8 mouse cellular contexts compared by ENCODE assay signal in genomic region chr13:18614763-18615616, GRCm38 (mm10).
DNase-seq lines count a peak whose midpoint lies in the region; ATAC-seq and TF ChIP-seq lines count a peak whose summit lies in the region.

No protein-coding gene starts in this region.

- WGBS in midbrain, embryonic 14.5 days, result 25% methylated on average over 18 of the region's 18 CpGs

- H3K9me3 ChIP-seq in midbrain, embryonic 14.5 days (ENCODE audit: control insufficient read depth, low read length), result no peaks in the 10 kb centered on the region

- H3K4me1 ChIP-seq in midbrain, embryonic 14.5 days (ENCODE audit: control insufficient read depth, insufficient read depth, low read length), result no peaks in the 10 kb centered on the region

- peaks cover 32% of the 10 kb centered on the region for H3K27me3 ChIP-seq in Patski
- H3K27me3 ChIP-seq in midbrain, embryonic 14.5 days (ENCODE audit: control insufficient read depth, insufficient read depth, low read length), result no peaks in the 10 kb centered on the region

- POLR2A ChIA-PET in Patski (lab: Charles Lee), result no interaction called here

- no peaks in the 10 kb centered on the region for H3K36me3 ChIP-seq in midbrain, embryonic 14.5 days (ENCODE audit: control insufficient read depth, insufficient read depth, low read length)

- no peak for DNase-seq in frontal cortex, postnatal 14 days (ENCODE audit: low spot score in 2 of 2)
- no peak for DNase-seq in Patski (ENCODE audit: low read depth, low spot score)
- DNase-seq in forelimb bud, embryonic 11.5 days (ENCODE audit: low read depth, low spot score), result peak; percentile 17
- DNase-seq in midbrain, embryonic 14.5 days, result peak; percentile 34
- no peak for DNase-seq in layer of hippocampus, adult 9-11 months
- DNase-seq in layer of hippocampus, adult 11-12 months (ENCODE audit: low spot score), result no peak

- CTCF ChIA-PET in Patski (lab: Charles Lee), result no interaction called here

- H3K4me3 ChIP-seq in midbrain, embryonic 14.5 days (replicated peaks; ENCODE audit: low read depth, low read length), result no peak overlapping the region

- no peak overlapping the region for H3K27ac ChIP-seq in midbrain, embryonic 14.5 days (replicated peaks; ENCODE audit: low read depth, low read length)

- no peak overlapping the region for H3K9ac ChIP-seq in midbrain, embryonic 14.5 days (replicated peaks; ENCODE audit: low read length)

- TF ChIP-seq CTCF in Patski (IDR thresholded peaks at IDR 0.05), result no peak

- ATAC-seq in frontal cortex, adult (ENCODE audit: low TSS enrichment), result peak; percentile 23; the same call in 1 of the 2 replicates
- peak; percentile 12 for ATAC-seq in Patski
- ATAC-seq in midbrain, embryonic 14.5 days (ENCODE audit: low FRiP score, low TSS enrichment), result peak; percentile 53
- ATAC-seq in monocyte, adult 5-6 weeks (replicated peaks; ENCODE audit: insufficient number of reproducible peaks, low FRiP score, low TSS enrichment, poor library complexity, severe bottlenecking), result no peak

- in situ Hi-C loops in Patski (cut with MboI; ENCODE audit: low pct_unique_long_range_greater_than_20kb), result no loop called here

- H3K4me2 ChIP-seq in midbrain, embryonic 14.5 days (ENCODE audit: low read length), result peak overlapping the region; percentile 33

Comparison
In these comparisons a context has a peak if more than half of its experiments do, and no peak if none do; other contexts are left out.
1. DNase-seq: peak in forelimb bud, embryonic 11.5 days (single experiment) and midbrain, embryonic 14.5 days (single experiment); none in frontal cortex, postnatal 14 days (0 of 2), Patski (single experiment), layer of hippocampus, adult 9-11 months (single experiment) and layer of hippocampus, adult 11-12 months (single experiment).